Mouse (Mus musculus) cerebellum, postnatal 4 days (tissue): Measurements from ENCODE around the gene 2900026A02Rik.

Source experiments
- DNase-seq, 2 experiments: peaks; one replicate each; pipeline ENCODE4 v3.0.0; 2022; ENCODE audit warnings: low spot score in 2 of 2, mixed read lengths in 1 of 2

2900026A02Rik gene

GRCm38 (mm10) chr5:113212156-113212835 is 8.7 kb downstream of the 2900026A02Rik start:
- no peak for DNase-seq

- no peak for DNase-seq
Observed at GRCm38 (mm10) chr5:113210314-113210713, 10.7 kb downstream of the 2900026A02Rik start.

- no peak for DNase-seq
Observed at GRCm38 (mm10) chr5:113209898-113210297, 11.1 kb downstream of the 2900026A02Rik start.

GRCm38 (mm10) chr5:113209401-113209750 is 11.7 kb downstream of the 2900026A02Rik start:
- no peak for DNase-seq

GRCm38 (mm10) chr5:113208622-113209400 is 12.2 kb downstream of the 2900026A02Rik start:
- DNase-seq = peak in 1 of 2 experiments; percentile 57

- no peak for DNase-seq
Observed at GRCm38 (mm10) chr5:113208048-113208447, 13.0 kb downstream of the 2900026A02Rik start.

GRCm38 (mm10) chr5:113206670-113207352 is 14.2 kb downstream of the 2900026A02Rik start:
- no peak for DNase-seq

GRCm38 (mm10) chr5:113204193-113204592 is 16.8 kb downstream of the 2900026A02Rik start:
- DNase-seq = no peak

GRCm38 (mm10) chr5:113199772-113200134 is 21.3 kb downstream of the 2900026A02Rik start:
- DNase-seq = no peak

GRCm38 (mm10) chr5:113199126-113199771 is 21.8 kb downstream of the 2900026A02Rik start:
- no peak for DNase-seq

- no peak for DNase-seq
Observed at GRCm38 (mm10) chr5:113196916-113197794, 23.9 kb downstream of the 2900026A02Rik start.

GRCm38 (mm10) chr5:113195907-113196306 is 25.1 kb downstream of the 2900026A02Rik start:
- DNase-seq = no peak

- DNase-seq = no peak
Observed at GRCm38 (mm10) chr5:113195451-113195850, 25.6 kb downstream of the 2900026A02Rik start.

- DNase-seq = no peak
Observed at GRCm38 (mm10) chr5:113193762-113194161, 27.3 kb downstream of the 2900026A02Rik start.

GRCm38 (mm10) chr5:113191901-113192300 is 29.1 kb downstream of the 2900026A02Rik start:
- DNase-seq = no peak

- no peak for DNase-seq
Observed at GRCm38 (mm10) chr5:113190558-113190957, 30.5 kb downstream of the 2900026A02Rik start.

GRCm38 (mm10) chr5:113181441-113181840 is 39.6 kb downstream of the 2900026A02Rik start:
- DNase-seq = no peak

GRCm38 (mm10) chr5:113180755-113181154 is 40.3 kb downstream of the 2900026A02Rik start:
- DNase-seq = no peak

- DNase-seq = peak; percentile 77 to 93
Observed at GRCm38 (mm10) chr5:113179843-113180682, 41.0 kb downstream of the 2900026A02Rik start.

- no peak for DNase-seq
Observed at GRCm38 (mm10) chr5:113179451-113179842, 41.6 kb downstream of the 2900026A02Rik start.
